Mouse (Mus musculus) G1E (cell line): ENCODE measurements at regions not wholly inside any gene's neighbourhood (a gene's known extent, or its start where the extent isn't known, plus 50 kb on each side); places are given as distances from the start of the nearest gene placed in this dataset.

ENCODE experiments used
- ATAC-seq: 2 replicates; pipeline ENCODE4 v1.8.0; 2016; ENCODE audit warnings: mild to moderate bottlenecking; ENCODE audit not compliant: insufficient number of reproducible peaks, poor library complexity, low FRiP score, severe bottlenecking; ENCODE audit errors: extremely low read depth
- DNase-seq: peaks from one replicate; pipeline ENCODE4 v3.0.0; 2012; ENCODE audit warnings: low spot score
- H3K27me3 ChIP-seq: 2 replicates; pipeline ENCODE4 v1.6.1; 2012; ENCODE audit warnings: mild to moderate bottlenecking, low read length, inconsistent platforms; ENCODE audit not compliant: insufficient read depth
- H3K36me3 ChIP-seq: replicated peaks from 2 replicates; pipeline ENCODE3; 2012; ENCODE audit warnings: mild to moderate bottlenecking, inconsistent platforms
- H3K4me1 ChIP-seq: 2 replicates; pipeline ENCODE4 v1.6.1; 2012; ENCODE audit warnings: low read depth, low read length, inconsistent platforms, mixed read lengths; ENCODE audit not compliant: insufficient read depth
- H3K4me3 ChIP-seq: 2 replicates; pipeline ENCODE4 v1.5.1; 2012; ENCODE audit warnings: low read depth, mild to moderate bottlenecking, inconsistent platforms, low read length, moderate library complexity, mixed read lengths
- H3K9me3 ChIP-seq: replicated peaks from 2 replicates; pipeline ENCODE4 v1.6.1; 2012; ENCODE audit warnings: inconsistent platforms
- CTCF ChIP-seq: IDR thresholded peaks from 2 replicates; pipeline ENCODE4 v1.5.1; 2012; ENCODE audit warnings: low read depth, low read length, inconsistent platforms, mixed read lengths
- GATA1 ChIP-seq: IDR thresholded peaks from 2 replicates; pipeline ENCODE4 v1.6.1; 2012; ENCODE audit warnings: borderline replicate concordance, low read length, inconsistent platforms, mixed read lengths
- GATA2 ChIP-seq: IDR thresholded peaks from 2 replicates; pipeline ENCODE4 v1.6.1; 2012; ENCODE audit warnings: low read depth, low read length, inconsistent platforms, borderline replicate concordance
- POLR2AphosphoS5 ChIP-seq: IDR thresholded peaks from 2 replicates; pipeline ENCODE4 v1.6.1; 2012; ENCODE audit warnings: low read depth, low read length, inconsistent platforms; ENCODE audit not compliant: insufficient replicate concordance
- TAL1 ChIP-seq: conservative IDR thresholded peaks from 2 replicates; pipeline ENCODE4 v1.6.1; 2012; ENCODE audit warnings: low read depth, low read length, inconsistent platforms, mixed read lengths

- Histone ChIP-seq H3K27me3 (peaks cover 96% of the 10 kb centered on the region), H3K4me1 (0 out of 2 replicates have a peak, but pooled peaks cover 5% of the 10 kb centered on the region), H3K4me3 (no peak overlapping the region), H3K9me3 (no peaks in the 10 kb centered on the region), H3K36me3 (no peaks in the 10 kb centered on the region)
- TF ChIP-seq GATA2 = no peak
- no peak for TF ChIP-seq CTCF
- TF ChIP-seq TAL1 = no peak
- TF ChIP-seq GATA1 = no peak
- no peak for TF ChIP-seq POLR2AphosphoS5
- DNase-seq (no peak), ATAC-seq (no peak)
These were observed 73.9 kb upstream of the Ptpn1 start for GRCm38 (mm10) chr2:167857911-167858310.

GRCm38 (mm10) chr2:167856920-167857475, 74.9 kb upstream of the Ptpn1 start:
- DNase-seq (no peak), ATAC-seq (no peak)
- Histone ChIP-seq H3K4me1 (0 out of 2 replicates have a peak, but pooled peaks cover 5% of the 10 kb centered on the region), H3K4me3 (no peak overlapping the region), H3K27me3 (peaks cover 97% of the 10 kb centered on the region), H3K36me3 (no peaks in the 10 kb centered on the region), H3K9me3 (no peaks in the 10 kb centered on the region)
- TF ChIP-seq CTCF (no peak), GATA2 (no peak), POLR2AphosphoS5 (no peak), TAL1 (no peak), GATA1 (no peak)

- DNase-seq (no peak), ATAC-seq (no peak)
- TF ChIP-seq CTCF (no peak), GATA2 (no peak), GATA1 (no peak), TAL1 (no peak), POLR2AphosphoS5 (no peak)
- Histone ChIP-seq H3K4me3 (no peak overlapping the region), H3K27me3 (peaks cover 97% of the 10 kb centered on the region), H3K36me3 (no peaks in the 10 kb centered on the region), H3K4me1 (0 out of 2 replicates have a peak, but pooled peaks cover 5% of the 10 kb centered on the region), H3K9me3 (no peaks in the 10 kb centered on the region)
These were observed 75.8 kb upstream of the Ptpn1 start for GRCm38 (mm10) chr2:167856020-167856419.

GRCm38 (mm10) chr2:167854060-167854459, 77.8 kb upstream of the Ptpn1 start:
- ATAC-seq = no peak
- Histone ChIP-seq H3K9me3 (no peaks in the 10 kb centered on the region), H3K4me1 (peaks cover 9% of the 10 kb centered on the region; the same call in 1 of the 2 replicates), H3K4me3 (no peak overlapping the region), H3K27me3 (peaks cover 96% of the 10 kb centered on the region), H3K36me3 (no peaks in the 10 kb centered on the region)
- DNase-seq = no peak
- TF ChIP-seq POLR2AphosphoS5 = no peak
- no peak for TF ChIP-seq CTCF
- no peak for TF ChIP-seq GATA1
- no peak for TF ChIP-seq TAL1
- no peak for TF ChIP-seq GATA2

- TF ChIP-seq TAL1 (no peak), GATA2 (no peak), CTCF (no peak), POLR2AphosphoS5 (no peak), GATA1 (no peak)
- Histone ChIP-seq H3K4me3 (peak overlapping the region; percentile 5; the same call in 1 of the 2 replicates), H3K36me3 (no peaks in the 10 kb centered on the region), H3K4me1 (peaks cover 11% of the 10 kb centered on the region; the same call in 1 of the 2 replicates), H3K27me3 (peaks cover 96% of the 10 kb centered on the region), H3K9me3 (no peaks in the 10 kb centered on the region)
- DNase-seq = no peak
- no peak for ATAC-seq
These were observed 78.4 kb upstream of the Ptpn1 start for GRCm38 (mm10) chr2:167853411-167853821.

- Histone ChIP-seq H3K36me3 (no peaks in the 10 kb centered on the region), H3K9me3 (no peaks in the 10 kb centered on the region), H3K27me3 (peaks cover 91% of the 10 kb centered on the region), H3K4me3 (no peak overlapping the region), H3K4me1 (peaks cover 16% of the 10 kb centered on the region)
- ATAC-seq (no peak), DNase-seq (no peak)
- no peak for TF ChIP-seq CTCF
- no peak for TF ChIP-seq GATA1
- no peak for TF ChIP-seq GATA2
- TF ChIP-seq TAL1 = no peak
- no peak for TF ChIP-seq POLR2AphosphoS5
These were observed 79.3 kb upstream of the Ptpn1 start for GRCm38 (mm10) chr2:167852582-167852981.
